Mouse (Mus musculus): ENCODE measurements around the gene Actc1.

GRCm38 (mm10) chr2:114020210-114020563 is 33.2 kb downstream of the Actc1 start:
- no peak for TF ChIP-seq POLR2A (IDR thresholded peaks at IDR 0.05; ENCODE audit: low read depth, low read length)
- no peak for TF ChIP-seq CTCF (IDR thresholded peaks at IDR 0.05; ENCODE audit: extremely low read depth, insufficient read depth, insufficient read length, insufficient replicate concordance)

All from spleen, adult 2 months (tissue).